Mouse (Mus musculus) midbrain, postnatal 0 days (tissue): ENCODE results near the gene Dhx37. TPM values are rescaled to one million over a fixed set of nuclear protein-coding genes. Genes with fewer than 3 reads are reported as not detected.
A peak's percentile ranks its signal among the peaks of the same experiment; 100 is the strongest.

Source experiments
- ATAC-seq: fragments of 200-750 bp; cut with Nextera tagmentation; 2 replicates; pipeline ENCODE4 v1.8.0; 2017; ENCODE audit warnings: moderate number of reproducible peaks, mild to moderate bottlenecking, moderate TSS enrichment, moderate library complexity; ENCODE audit not compliant: low FRiP score
- DNase-seq: peaks from one replicate; pipeline ENCODE4 v3.0.0-alpha.2; 2015; ENCODE audit warnings: low spot score
- H3K27ac ChIP-seq: fragments of 300-500 bp; sonication (generic); 2 replicates; pipeline ENCODE4 v1.5.1; 2014; ENCODE audit warnings: low read depth, mild to moderate bottlenecking, low read length, mixed read lengths
- H3K27me3 ChIP-seq: fragments of 300-500 bp; sonication (generic); 2 replicates; pipeline ENCODE4 v1.6.1; 2014; ENCODE audit warnings: low read length, control low read depth, mixed read lengths; ENCODE audit not compliant: insufficient read depth
- H3K36me3 ChIP-seq: fragments of 300-500 bp; sonication (generic); 2 replicates; pipeline ENCODE4 v1.6.1; 2014; ENCODE audit warnings: low read length, control low read depth, mixed read lengths; ENCODE audit not compliant: insufficient read depth
- H3K4me1 ChIP-seq: fragments of 300-500 bp; sonication (generic); 2 replicates; pipeline ENCODE4 v1.6.1; 2014; ENCODE audit warnings: mild to moderate bottlenecking, control low read depth, antibody characterized with exemption, low read length, mixed read lengths; ENCODE audit not compliant: insufficient read depth
- H3K4me2 ChIP-seq: fragments of 300-500 bp; sonication (generic); 2 replicates; pipeline ENCODE4 v1.6.1; 2014; ENCODE audit warnings: low read depth, mild to moderate bottlenecking, low read length, mixed read lengths; ENCODE audit not compliant: poor library complexity, severe bottlenecking
- H3K4me3 ChIP-seq: fragments of 300-500 bp; sonication (generic); 2 replicates; pipeline ENCODE4 v1.5.1; 2014; ENCODE audit warnings: low read depth, mild to moderate bottlenecking, low read length, moderate library complexity
- H3K9ac ChIP-seq: fragments of 300-500 bp; sonication (generic); replicated peaks from 2 replicates; pipeline ENCODE4 v1.6.1; 2014; ENCODE audit warnings: mild to moderate bottlenecking, low read length, moderate library complexity, mixed read lengths; ENCODE audit not compliant: poor library complexity, severe bottlenecking
- H3K9me3 ChIP-seq: fragments of 300-500 bp; sonication (generic); 2 replicates; pipeline ENCODE4 v1.6.1; 2016; ENCODE audit warnings: low read length, control low read depth
- CTCF ChIP-seq: IDR thresholded peaks from 2 replicates; pipeline ENCODE4 v1.5.1; 2016; ENCODE audit warnings: antibody characterized with exemption, mild to moderate bottlenecking
- WGBS: fragments of 180-500 bp; shearing (Covaris S2); extraction: QIAGEN DNeasy Blood & Tissue Kit; methylation state at CpG from one replicate; pipeline ENCODE4 v1.1.7; 2014; 5-methylcytosine and 5-hydroxymethylcytosine counted together
- polyA plus RNA-seq: library from polyadenylated mRNA; unstranded; fragments of >200 nt; fragmentation: Nextera tagmentation; extraction: Ambion mirVana; gene quantifications from 2 replicates; pipeline ENCODE4 v1.2.1, GENCODE M21; 2015
- total RNA-seq: library from RNA; depleted of rRNA; stranded (reverse); fragments of >200 nt; gene quantifications from 2 replicates; pipeline ENCODE4 v1.2.3, GENCODE M21; 2014

Gene Dhx37
- total and polyA plus RNA-seq, 2 experiments from 2014 or later: 10.9 to 32.9 TPM

DNA sequence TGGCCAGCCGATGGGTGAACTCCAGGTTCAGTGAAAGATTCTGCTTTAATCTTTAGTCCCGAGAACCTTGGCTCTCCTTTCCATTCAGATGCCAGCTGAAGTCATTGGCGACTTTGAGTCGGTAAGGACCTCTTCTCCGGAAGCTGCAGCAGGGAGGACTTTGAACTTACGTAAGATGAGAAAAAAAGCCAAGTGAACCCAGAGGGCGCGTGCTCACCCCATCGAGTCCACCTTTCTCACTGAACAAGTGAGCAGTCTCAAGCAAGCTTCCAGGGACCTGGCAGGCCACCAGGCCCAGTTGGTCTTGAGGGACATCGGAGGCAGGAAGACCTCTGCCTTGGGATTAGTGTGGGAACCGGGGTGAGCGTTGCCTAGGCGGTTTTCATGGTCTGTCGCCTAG is 33.3 kb upstream of the Dhx37 start:
- DNase-seq (no peak), ATAC-seq (no peak)
- Histone ChIP-seq H3K36me3 (no peaks in the 10 kb centered on the region), H3K4me1 (no peaks in the 10 kb centered on the region), H3K4me3 (no peak overlapping the region), H3K27me3 (no peaks in the 10 kb centered on the region), H3K4me2 (no peak overlapping the region), H3K27ac (no peak overlapping the region), H3K9ac (no peak overlapping the region), H3K9me3 (no peaks in the 10 kb centered on the region)
- TF ChIP-seq CTCF: no peak
- 92% methylated on average over 14 of the region's 14 CpGs for WGBS

DNA sequence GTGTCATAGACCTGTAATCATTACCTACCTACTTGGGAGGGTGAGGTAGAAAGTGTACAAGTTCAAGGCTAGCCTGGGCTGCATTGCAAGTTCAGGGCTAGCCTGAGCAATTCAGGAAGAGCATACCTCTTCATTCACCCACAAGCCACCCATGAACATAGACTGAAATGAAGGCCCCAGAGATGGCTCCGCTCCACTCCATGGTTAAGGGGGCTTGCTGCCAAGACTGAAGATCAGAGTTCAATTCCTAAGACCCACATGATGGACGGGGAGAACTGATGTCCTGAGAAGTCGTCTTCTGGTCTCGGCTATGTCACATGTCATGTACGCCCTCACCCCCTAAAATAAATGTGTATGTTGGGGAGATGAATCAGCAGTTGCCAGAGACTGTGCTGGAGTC is 32.6 kb upstream of the Dhx37 start:
- ATAC-seq (no peak), DNase-seq (no peak)
- H3K36me3 ChIP-seq: no peaks in the 10 kb centered on the region
- no peak overlapping the region for H3K27ac ChIP-seq
- no peak for TF ChIP-seq CTCF
- H3K27me3 ChIP-seq: no peaks in the 10 kb centered on the region
- H3K4me2 ChIP-seq: 0 out of 2 replicates have a peak overlapping the region, but pooled peaks have one; percentile 50
- WGBS: 86% methylated on average over 5 of the region's 5 CpGs
- no peak overlapping the region for H3K9ac ChIP-seq
- no peaks in the 10 kb centered on the region for H3K9me3 ChIP-seq
- no peak overlapping the region for H3K4me3 ChIP-seq
- no peaks in the 10 kb centered on the region for H3K4me1 ChIP-seq

DNA sequence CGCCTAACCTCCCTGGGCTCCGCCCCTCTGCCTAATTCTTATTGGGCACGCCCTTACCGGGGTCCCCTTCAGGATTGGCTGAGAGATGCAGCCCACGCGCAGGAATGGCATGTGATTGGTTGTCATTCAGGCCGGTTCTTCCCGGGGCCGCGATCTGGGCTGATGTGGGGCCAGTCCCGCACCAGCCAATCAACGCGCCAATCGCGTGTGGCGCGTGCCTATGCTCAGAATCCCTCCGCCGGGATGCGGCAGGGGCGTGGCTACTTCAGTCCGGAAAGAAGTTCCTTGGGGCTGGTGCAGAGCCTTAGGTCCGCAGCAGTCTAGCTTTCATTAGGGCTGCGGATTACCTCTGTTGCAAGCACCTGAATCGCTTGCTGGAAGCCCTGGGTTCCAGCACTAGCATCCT is 31.8 kb upstream of the Dhx37 start:
- Histone ChIP-seq H3K9me3 (no peaks in the 10 kb centered on the region), H3K4me1 (no peaks in the 10 kb centered on the region), H3K9ac (no peak overlapping the region; the same call in 1 of the 2 replicates), H3K4me2 (peak overlapping the region; percentile 50), H3K4me3 (peak overlapping the region; percentile 28), H3K36me3 (no peaks in the 10 kb centered on the region), H3K27me3 (no peaks in the 10 kb centered on the region), H3K27ac (no peak overlapping the region)
- peak; percentile 99 for ATAC-seq
- under 1% methylated on average over 25 of the region's 25 CpGs for WGBS
- peak; percentile 99 for DNase-seq
- peak; percentile 16; the same call in 1 of the 2 replicates for TF ChIP-seq CTCF

DNA sequence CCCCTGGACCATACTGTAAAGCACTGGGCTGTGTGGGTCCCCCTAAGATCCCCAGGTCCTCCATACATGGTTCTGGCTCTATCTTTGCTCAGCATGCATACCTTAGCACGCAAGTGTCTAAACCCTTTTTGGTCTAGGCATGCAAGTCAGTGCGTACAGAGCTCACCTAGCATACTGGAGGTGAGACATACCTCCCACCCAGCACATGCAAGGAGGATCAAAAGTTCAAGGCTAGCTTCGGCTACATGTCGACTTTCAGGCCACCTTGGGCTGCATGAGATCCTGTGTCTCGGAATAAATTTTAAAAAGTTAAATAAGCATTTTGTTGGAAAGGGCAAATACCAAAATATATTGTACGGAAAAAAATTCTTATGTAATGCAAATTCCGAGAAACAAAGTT is 31.3 kb upstream of the Dhx37 start:
- Histone ChIP-seq H3K27ac (0 out of 2 replicates have a peak overlapping the region, but pooled peaks have one; percentile 18), H3K4me1 (no peaks in the 10 kb centered on the region), H3K36me3 (no peaks in the 10 kb centered on the region), H3K9me3 (no peaks in the 10 kb centered on the region), H3K27me3 (no peaks in the 10 kb centered on the region), H3K4me3 (peak overlapping the region; percentile 28), H3K4me2 (peak overlapping the region; percentile 50), H3K9ac (no peak overlapping the region)
- WGBS: 36% methylated on average over 7 of the region's 7 CpGs
- 0 out of 2 replicates have a peak, but pooled peaks have one; percentile 7 for ATAC-seq
- no peak for TF ChIP-seq CTCF
- no peak for DNase-seq

DNA sequence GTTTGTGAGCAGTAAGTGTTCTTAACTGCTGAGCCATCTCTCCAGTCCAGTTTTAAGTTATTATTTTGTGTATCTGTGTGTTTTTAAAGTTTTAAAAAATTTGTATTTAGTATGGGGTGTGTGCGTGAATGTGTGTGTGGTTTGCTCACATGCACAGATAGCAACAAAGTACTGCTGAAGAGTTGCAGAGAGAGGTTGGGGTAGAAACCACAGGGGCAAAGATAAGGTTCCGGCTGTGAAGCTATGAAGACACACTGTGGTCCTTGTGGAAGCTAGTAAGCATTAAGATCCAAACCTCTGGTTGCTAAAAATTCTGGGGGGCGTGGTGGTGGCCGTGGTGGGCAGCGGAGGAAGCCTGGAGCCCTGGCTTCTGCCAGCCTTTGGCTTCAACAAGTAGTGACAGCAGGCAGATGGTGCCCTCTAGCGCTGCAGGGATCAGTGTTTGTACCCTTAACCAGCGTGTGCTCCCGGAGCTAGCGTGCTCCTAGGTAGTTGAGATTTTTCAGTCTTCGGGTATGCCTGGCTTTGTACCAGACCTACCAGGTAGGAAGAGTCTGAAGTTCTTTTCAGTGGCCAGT is 28.0 kb upstream of the Dhx37 start:
- DNase-seq (peak; percentile 47), ATAC-seq (no peak)
- Histone ChIP-seq H3K27ac (no peak overlapping the region), H3K36me3 (no peaks in the 10 kb centered on the region; the same call in 1 of the 2 replicates), H3K4me2 (no peak overlapping the region), H3K4me3 (no peak overlapping the region), H3K9ac (no peak overlapping the region), H3K27me3 (no peaks in the 10 kb centered on the region), H3K9me3 (no peaks in the 10 kb centered on the region), H3K4me1 (no peaks in the 10 kb centered on the region)
- TF ChIP-seq CTCF: peak; percentile 56
- 54% methylated on average over 10 of the region's 10 CpGs for WGBS

- Histone ChIP-seq H3K27me3 (no peaks in the 10 kb centered on the region), H3K27ac (no peak overlapping the region), H3K4me1 (no peaks in the 10 kb centered on the region), H3K36me3 (peaks cover 6% of the 10 kb centered on the region; the same call in 1 of the 2 replicates), H3K9ac (no peak overlapping the region), H3K4me2 (no peak overlapping the region), H3K4me3 (no peak overlapping the region), H3K9me3 (no peaks in the 10 kb centered on the region)
- DNase-seq (no peak), ATAC-seq (no peak)
- 89% methylated on average over 3 of the region's 3 CpGs for WGBS
- peak; percentile 12; the same call in 1 of the 2 replicates for TF ChIP-seq CTCF
These were observed 26.7 kb upstream of the Dhx37 start for GRCm38 (mm10) chr5:125460574-125460973.
